Mouse (Mus musculus): ENCODE data around the gene Dhx8.

DNA sequence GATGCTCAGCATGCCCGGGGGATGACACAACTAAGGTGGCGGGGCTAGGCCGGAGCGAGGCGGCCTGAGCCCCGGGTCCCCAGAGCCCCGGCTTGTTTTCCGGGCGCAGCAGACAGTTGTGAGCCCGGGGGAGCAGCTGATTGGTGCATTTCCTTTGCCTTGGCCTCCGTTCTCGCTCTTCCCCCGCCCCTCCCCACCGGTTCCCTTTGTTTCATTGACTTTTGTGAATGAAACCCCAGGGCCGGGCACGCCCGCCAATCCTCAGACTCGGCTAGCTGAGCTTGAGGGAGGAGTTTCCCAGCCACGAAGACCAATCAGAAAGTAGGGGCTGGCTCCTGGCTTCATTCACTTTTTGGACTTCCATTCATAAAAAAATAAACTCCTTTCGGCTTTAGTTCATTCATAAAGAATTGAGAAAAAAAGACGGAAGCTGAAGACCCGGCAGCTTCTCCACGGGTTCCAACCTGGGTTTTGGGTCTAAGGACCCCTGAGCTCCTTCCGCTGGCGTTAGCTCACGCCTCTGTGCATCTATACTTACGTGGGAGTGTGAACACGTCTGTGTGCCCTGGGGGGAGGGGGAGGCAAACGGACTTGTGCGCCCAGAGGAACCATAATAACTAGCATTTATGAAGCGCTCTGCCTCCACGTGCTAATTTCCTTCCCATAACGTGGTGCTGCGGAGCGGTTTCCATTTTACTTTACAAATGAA, 52.6 kb downstream of the Dhx8 start, which contains the start of gene Etv4:
- TF ChIP-seq CTCF (IDR thresholded peaks at IDR 0.05; ENCODE audit: low read depth), result no peak
- no peak for TF ChIP-seq EP300 (IDR thresholded peaks at IDR 0.05; ENCODE audit: low read depth)
